Mouse (Mus musculus): ENCODE measurements around the gene Pbxip1. TPM values are rescaled to one million over a fixed set of nuclear protein-coding genes. Genes with fewer than 3 reads are reported as not detected.

The Pbxip1 gene
- polyA plus RNA-seq, 1 experiment from 2014 or later = 14.1 TPM

DNA sequence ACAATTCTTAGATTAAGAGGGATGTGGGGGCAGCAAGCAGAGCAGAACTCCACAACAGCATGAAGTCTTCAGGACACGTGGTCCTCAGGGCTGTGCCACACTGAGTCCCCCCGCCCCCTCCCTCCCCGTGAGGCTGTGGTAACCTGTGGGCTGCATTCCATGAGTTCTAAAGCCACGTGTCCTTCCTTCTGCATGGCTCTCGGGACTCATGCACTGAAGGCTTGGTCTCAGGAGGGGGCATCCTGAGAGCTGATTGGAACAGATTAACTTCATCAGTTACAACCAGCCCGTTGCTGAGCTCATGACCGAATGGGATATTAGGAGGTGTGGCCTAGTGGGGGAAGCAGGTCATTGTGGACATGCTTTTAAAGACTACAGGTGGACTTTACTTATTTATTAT lies 63.2 kb downstream of the Pbxip1 start:
- Histone ChIP-seq H3K9me3 (no peaks in the 10 kb centered on the region), H3K36me3 (no peaks in the 10 kb centered on the region), H3K9ac (replicated peaks) (no peak overlapping the region), H3K27me3 (no peaks in the 10 kb centered on the region), H3K4me3 (replicated peaks) (no peak overlapping the region), H3K27ac (no peak overlapping the region), H3K4me1 (replicated peaks) (no peaks in the 10 kb centered on the region), H3K4me2 (replicated peaks) (no peak overlapping the region)
- 51% methylated on average over 7 of the region's 7 CpGs for WGBS
- ATAC-seq = no peak

Other genes with a start within 250 kb of the Pbxip1 start
- 43.5 and 46.7 TPM in 2 replicates for gene Gba, start 233.8 kb upstream of the Pbxip1 start, polyA plus RNA-seq (2015; fragmentation: Nextera tagmentation; extraction: Ambion mirVana)
- gene Thbs3, start 221.5 kb upstream of the Pbxip1 start, polyA plus RNA-seq (2015; fragmentation: Nextera tagmentation; extraction: Ambion mirVana) = 82.9 and 86.2 TPM in 2 replicates
- gene Mtx1, start 209.6 kb upstream of the Pbxip1 start, polyA plus RNA-seq (2015; fragmentation: Nextera tagmentation; extraction: Ambion mirVana) = 158 and 165 TPM in 2 replicates
- 3.2 and 3.4 TPM in 2 replicates for gene Muc1, start 207.6 kb upstream of the Pbxip1 start, polyA plus RNA-seq (2015; fragmentation: Nextera tagmentation; extraction: Ambion mirVana)
- 205 and 209 TPM in 2 replicates for gene Krtcap2, start 190.7 kb upstream of the Pbxip1 start, polyA plus RNA-seq (2015; fragmentation: Nextera tagmentation; extraction: Ambion mirVana)
- gene Trim46, start 190.4 kb upstream of the Pbxip1 start, polyA plus RNA-seq (2015; fragmentation: Nextera tagmentation; extraction: Ambion mirVana) = 58.6 and 59.4 TPM in 2 replicates
- gene Dpm3, start 177.3 kb upstream of the Pbxip1 start, polyA plus RNA-seq (2015; fragmentation: Nextera tagmentation; extraction: Ambion mirVana) = 74.6 and 75.9 TPM in 2 replicates
- gene Slc50a1, start 166.1 kb upstream of the Pbxip1 start, polyA plus RNA-seq (2015; fragmentation: Nextera tagmentation; extraction: Ambion mirVana) = 31.8 and 37.5 TPM in 2 replicates
- gene Efna1, start 155.6 kb upstream of the Pbxip1 start, polyA plus RNA-seq (2015; fragmentation: Nextera tagmentation; extraction: Ambion mirVana) = 9.7 and 10.7 TPM in 2 replicates
- 21.8 and 22.5 TPM in 2 replicates for gene Efna3, start 113.7 kb upstream of the Pbxip1 start, polyA plus RNA-seq (2015; fragmentation: Nextera tagmentation; extraction: Ambion mirVana)
- 8.8 and 11.4 TPM in 2 replicates for gene Efna4, start 98.7 kb upstream of the Pbxip1 start, polyA plus RNA-seq (2015; fragmentation: Nextera tagmentation; extraction: Ambion mirVana)
- 28.2 and 34.2 TPM in 2 replicates for gene Adam15, start 86.7 kb upstream of the Pbxip1 start, polyA plus RNA-seq (2015; fragmentation: Nextera tagmentation; extraction: Ambion mirVana)
- 0.19 and 0.24 TPM in 2 replicates for gene Dcst2, start 74.7 kb upstream of the Pbxip1 start, polyA plus RNA-seq (2015; fragmentation: Nextera tagmentation; extraction: Ambion mirVana)
- gene Dcst1, start 71.5 kb upstream of the Pbxip1 start, polyA plus RNA-seq (2015; fragmentation: Nextera tagmentation; extraction: Ambion mirVana) = 0.88 and 0.93 TPM in 2 replicates
- gene Zbtb7b, start 41.9 kb upstream of the Pbxip1 start, polyA plus RNA-seq (2015; fragmentation: Nextera tagmentation; extraction: Ambion mirVana) = 0.45 and 0.54 TPM in 2 replicates
- gene Lenep, start 33.9 kb upstream of the Pbxip1 start, polyA plus RNA-seq (2015; fragmentation: Nextera tagmentation; extraction: Ambion mirVana) = 1.5 TPM in 1 of 2 replicates, not detected in the other
- 37.2 and 37.8 TPM in 2 replicates for gene Flad1, start 24.8 kb upstream of the Pbxip1 start, polyA plus RNA-seq (2015; fragmentation: Nextera tagmentation; extraction: Ambion mirVana)
- gene Cks1b, start 18.3 kb upstream of the Pbxip1 start, polyA plus RNA-seq (2015; fragmentation: Nextera tagmentation; extraction: Ambion mirVana) = 176 and 177 TPM in 2 replicates
- 17.3 and 17.8 TPM in 2 replicates for gene Shc1, start 18.3 kb upstream of the Pbxip1 start, polyA plus RNA-seq (2015; fragmentation: Nextera tagmentation; extraction: Ambion mirVana)
- gene Pygo2, start 6.5 kb upstream of the Pbxip1 start, polyA plus RNA-seq (2015; fragmentation: Nextera tagmentation; extraction: Ambion mirVana) = 37.4 and 43.4 TPM in 2 replicates
- 99.9 and 104 TPM in 2 replicates for gene Pmvk, start 17.8 kb downstream of the Pbxip1 start, polyA plus RNA-seq (2015; fragmentation: Nextera tagmentation; extraction: Ambion mirVana)
- gene Kcnn3, start 83.5 kb downstream of the Pbxip1 start, polyA plus RNA-seq (2015; fragmentation: Nextera tagmentation; extraction: Ambion mirVana) = 4.4 and 5.0 TPM in 2 replicates